Mouse (Mus musculus): ENCODE results near the gene Mre11a.

DNA sequence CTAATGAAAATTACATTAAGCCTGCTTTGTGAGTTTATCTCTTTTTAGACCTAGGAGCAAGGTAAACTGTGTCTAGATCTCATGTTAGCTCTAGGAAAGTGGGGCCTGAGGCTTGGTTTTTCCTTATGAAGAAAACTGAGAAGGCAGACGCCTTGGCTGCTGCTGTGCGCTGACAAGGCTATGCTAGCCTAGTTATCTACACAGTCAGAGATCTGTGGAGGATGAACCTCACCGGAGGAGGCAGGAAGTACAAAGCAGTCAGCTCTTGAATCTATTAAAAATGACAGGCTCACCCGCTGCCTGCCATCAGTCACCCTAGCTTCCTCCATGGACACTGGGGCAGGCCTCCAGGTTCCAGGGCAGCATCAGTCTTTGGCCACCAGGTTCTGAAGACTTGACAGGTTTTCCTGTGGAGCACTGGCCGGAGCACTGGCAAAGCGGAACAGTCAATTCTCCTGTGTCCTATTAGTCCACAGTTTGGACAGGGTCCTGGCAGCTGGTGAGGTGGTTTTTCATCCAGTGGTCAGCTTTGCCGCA, 73.8 kb downstream of the Mre11a start:
- TF ChIP-seq CTCF (conservative IDR thresholded peaks at IDR 0.05 in 1 of 2, IDR thresholded peaks at IDR 0.05 in 1 of 2; ENCODE audit: low read depth in 2 of 2, low read length in 2 of 2) (no peak), POLR2AphosphoS2 (IDR thresholded peaks at IDR 0.05; ENCODE audit: low read depth, low read length) (no peak), JUND (conservative IDR thresholded peaks at IDR 0.05; ENCODE audit: low read depth, low read length) (no peak), MAFK (IDR thresholded peaks at IDR 0.05; ENCODE audit: insufficient replicate concordance, low read length) (no peak), NRF1 (IDR thresholded peaks at IDR 0.05; ENCODE audit: low read depth, low read length) (no peak), MXI1 (IDR thresholded peaks at IDR 0.05; ENCODE audit: low read depth, low read length) (no peak), POLR2A (IDR thresholded peaks at IDR 0.05; ENCODE audit: low read depth, low read length) (no peak), ZNF384 (IDR thresholded peaks at IDR 0.05; ENCODE audit: low read depth, low read length) (no peak), E2F4 (IDR thresholded peaks at IDR 0.05; ENCODE audit: insufficient replicate concordance, low read depth, low read length) (no peak), CHD2 (IDR thresholded peaks at IDR 0.05; ENCODE audit: low read length) (no peak), ZC3H11A (IDR thresholded peaks at IDR 0.05; ENCODE audit: low read depth, low read length) (no peak), GABPA (IDR thresholded peaks at IDR 0.05; ENCODE audit: insufficient replicate concordance, low read depth, low read length) (no peak), SMC3 (IDR thresholded peaks at IDR 0.05; ENCODE audit: low read depth, low read length) (no peak)

Data from CH12.LX (cell line).